Mouse (Mus musculus): ENCODE results near the gene Jmjd1c. TPM values are rescaled to one million over a fixed set of nuclear protein-coding genes. Genes with fewer than 3 reads are reported as not detected.
A peak's percentile ranks its signal among the peaks of the same experiment; 100 is the strongest.

Jmjd1c gene
- total RNA-seq, 2 experiments from 2014 or later: 19.8 to 33.5 TPM

DNA sequence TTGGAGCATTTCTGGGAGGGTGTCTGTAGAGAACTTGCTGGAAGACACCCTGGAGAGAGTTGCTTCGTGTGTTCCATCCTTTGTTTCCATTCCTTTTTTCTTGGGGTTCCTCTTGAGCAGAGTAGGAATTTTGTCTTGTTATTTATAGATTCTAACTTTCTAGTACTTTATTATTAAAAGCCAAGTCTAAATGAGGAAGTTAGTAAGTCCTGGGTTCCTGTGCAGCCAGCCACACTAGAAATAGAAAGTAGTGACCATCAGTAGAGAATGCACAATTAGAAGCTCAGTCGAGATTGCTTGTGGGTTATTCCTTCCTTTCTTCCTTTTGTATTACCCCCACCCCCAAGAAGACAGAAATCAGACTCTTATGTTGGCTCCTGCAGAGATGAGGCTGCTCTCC is 27.8 kb downstream of the Jmjd1c start:
- no peak for ATAC-seq (replicated peaks; ENCODE audit: low FRiP score, poor library complexity, severe bottlenecking)

- ATAC-seq (replicated peaks; ENCODE audit: low FRiP score, poor library complexity, severe bottlenecking): no peak
Measured at GRCm38 (mm10) chr10:67124156-67124555, 28.2 kb downstream of the Jmjd1c start.

GRCm38 (mm10) chr10:67126061-67126858 is 30.3 kb downstream of the Jmjd1c start:
- no peak for ATAC-seq (replicated peaks; ENCODE audit: low FRiP score, poor library complexity, severe bottlenecking)

- ATAC-seq (replicated peaks; ENCODE audit: low FRiP score, poor library complexity, severe bottlenecking): 0 out of 2 replicates have a peak, but pooled peaks have one; percentile 45
Measured at GRCm38 (mm10) chr10:67126859-67127758, 31.2 kb downstream of the Jmjd1c start.

DNA sequence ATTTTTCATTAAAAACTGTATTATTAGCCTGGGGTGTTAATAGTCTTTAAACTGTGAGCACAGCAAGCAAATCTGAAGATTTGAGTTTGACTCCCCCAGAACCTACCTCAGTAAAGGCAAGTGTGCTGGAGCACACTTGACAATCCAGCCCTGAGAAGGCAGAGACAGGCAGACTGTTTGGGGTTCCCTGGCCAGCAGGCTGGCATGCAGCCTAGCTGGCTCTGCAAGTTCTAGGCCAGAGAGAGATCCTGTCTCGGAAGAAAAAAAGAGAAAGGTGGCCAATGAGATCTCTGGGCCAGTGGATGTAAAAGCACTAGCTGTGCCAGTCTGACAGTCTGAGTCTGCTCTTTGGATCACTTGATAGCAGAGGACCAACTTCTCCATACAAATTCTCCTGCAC is 33.6 kb downstream of the Jmjd1c start:
- ATAC-seq (replicated peaks; ENCODE audit: low FRiP score, poor library complexity, severe bottlenecking): no peak

DNA sequence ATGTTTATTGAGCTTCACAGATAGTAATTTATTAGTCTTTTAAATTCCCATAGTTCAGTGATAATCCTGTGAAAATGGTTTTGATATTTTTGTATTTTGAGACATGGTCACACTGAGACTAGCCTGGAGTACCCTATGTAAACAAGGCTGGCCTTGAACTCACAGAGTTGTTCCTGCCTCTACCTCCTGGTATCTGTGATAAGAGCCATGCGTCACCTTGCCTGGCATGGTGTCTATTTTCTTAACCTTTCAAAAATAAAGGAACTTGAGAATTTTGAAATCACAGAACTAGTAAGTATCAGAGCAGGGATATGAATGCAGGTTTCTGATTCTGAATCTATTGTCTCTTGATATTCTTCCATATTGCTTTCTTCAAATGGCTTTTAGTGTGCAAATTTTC is 35.8 kb downstream of the Jmjd1c start:
- no peak for ATAC-seq (replicated peaks; ENCODE audit: low FRiP score, poor library complexity, severe bottlenecking)

- ATAC-seq (replicated peaks; ENCODE audit: low FRiP score, poor library complexity, severe bottlenecking): no peak
Measured at GRCm38 (mm10) chr10:67134322-67134721, 38.4 kb downstream of the Jmjd1c start.

GRCm38 (mm10) chr10:67137437-67137836 is 41.5 kb downstream of the Jmjd1c start:
- ATAC-seq (replicated peaks; ENCODE audit: low FRiP score, poor library complexity, severe bottlenecking): no peak

- ATAC-seq (replicated peaks; ENCODE audit: low FRiP score, poor library complexity, severe bottlenecking): no peak
Measured at GRCm38 (mm10) chr10:67143661-67144060, 47.7 kb downstream of the Jmjd1c start.

DNA sequence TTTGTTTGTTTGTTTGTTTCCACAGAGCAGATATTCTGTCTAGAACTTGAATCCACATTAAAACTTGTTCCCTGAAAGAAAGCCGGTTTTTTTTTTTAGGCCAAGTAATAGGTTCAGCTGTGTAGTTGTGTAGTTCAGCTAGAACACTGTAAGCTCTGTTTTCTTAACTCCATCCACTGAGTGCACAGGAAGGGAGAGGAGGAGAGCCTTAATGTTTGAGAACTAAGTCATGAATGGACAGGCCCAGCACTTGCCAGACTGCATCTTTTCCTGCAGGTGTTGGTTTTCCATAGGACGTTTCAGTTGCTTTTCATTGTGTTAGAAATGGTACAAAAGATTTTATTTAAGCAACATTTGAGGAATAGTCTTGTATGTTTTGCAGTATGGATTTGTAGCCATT is 48.3 kb downstream of the Jmjd1c start:
- ATAC-seq (replicated peaks; ENCODE audit: low FRiP score, poor library complexity, severe bottlenecking): no peak

- no peak for ATAC-seq (replicated peaks; ENCODE audit: low FRiP score, poor library complexity, severe bottlenecking)
Measured at GRCm38 (mm10) chr10:67145623-67146022, 49.7 kb downstream of the Jmjd1c start.

DNA sequence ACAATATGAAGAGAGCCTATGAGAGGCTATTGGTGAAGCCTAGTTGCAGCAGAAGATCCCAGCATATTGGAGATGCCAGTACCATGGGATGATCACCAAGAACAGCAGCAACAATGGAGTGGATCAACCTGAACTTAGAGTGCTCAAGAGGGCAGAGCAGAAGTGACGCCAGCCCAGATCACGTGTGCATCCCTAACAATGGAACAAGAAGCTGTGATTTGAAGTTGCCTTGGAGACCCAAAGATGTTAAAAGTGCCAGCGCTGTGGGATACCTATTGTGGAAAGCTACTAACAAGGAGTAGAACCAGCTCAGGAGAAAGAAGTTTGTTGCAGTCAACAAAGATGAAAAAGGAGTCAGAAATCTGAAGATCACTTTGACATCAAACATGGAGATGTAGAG is 55.8 kb downstream of the Jmjd1c start:
- no peak for ATAC-seq (replicated peaks; ENCODE audit: low FRiP score, poor library complexity, severe bottlenecking)

DNA sequence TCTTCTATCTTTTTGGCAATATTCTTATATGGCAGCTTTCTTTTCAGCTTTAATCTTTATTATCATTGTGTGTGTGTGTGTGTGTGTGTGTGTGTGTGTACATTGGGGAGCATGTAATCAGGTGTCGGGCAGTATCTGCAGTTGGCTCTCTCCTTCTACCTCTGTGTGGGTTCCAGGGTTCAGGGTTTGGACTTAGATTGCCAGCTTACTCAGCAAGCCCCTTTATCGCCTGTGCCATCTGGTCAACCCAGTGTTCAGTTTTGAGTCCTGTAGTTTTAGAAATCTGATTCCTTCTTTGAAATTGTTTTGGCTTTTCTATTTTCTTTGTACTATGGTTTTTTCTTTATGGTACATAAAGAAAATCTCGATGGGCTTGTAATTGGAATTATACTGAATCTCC is 58.7 kb downstream of the Jmjd1c start:
- ATAC-seq (replicated peaks; ENCODE audit: low FRiP score, poor library complexity, severe bottlenecking): no peak

- no peak for ATAC-seq (replicated peaks; ENCODE audit: low FRiP score, poor library complexity, severe bottlenecking)
Measured at GRCm38 (mm10) chr10:67174049-67174448, 78.1 kb downstream of the Jmjd1c start.

GRCm38 (mm10) chr10:67176031-67176430 is 80.1 kb downstream of the Jmjd1c start:
- no peak for ATAC-seq (replicated peaks; ENCODE audit: low FRiP score, poor library complexity, severe bottlenecking)

DNA sequence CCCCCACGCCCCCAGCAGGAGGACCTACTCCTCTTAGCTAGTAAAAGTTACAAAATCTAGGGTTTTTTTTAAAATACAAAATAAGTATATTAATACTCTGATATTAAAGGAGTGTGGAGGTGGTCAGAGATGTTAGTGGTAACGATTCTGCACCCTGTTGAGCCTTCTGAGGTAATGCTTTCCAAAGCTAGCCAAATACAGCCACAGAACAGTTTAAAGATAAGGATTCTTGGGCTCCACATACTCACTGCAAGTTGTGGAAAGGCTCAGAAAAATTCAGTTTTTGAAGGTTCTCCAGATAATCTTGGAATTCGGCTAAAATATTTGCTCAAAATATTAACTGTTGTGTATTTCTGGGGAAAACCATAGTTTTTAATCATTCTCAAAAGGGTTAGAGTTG is 81.0 kb downstream of the Jmjd1c start:
- 0 out of 2 replicates have a peak, but pooled peaks have one; percentile 58 for ATAC-seq (replicated peaks; ENCODE audit: low FRiP score, poor library complexity, severe bottlenecking)

DNA sequence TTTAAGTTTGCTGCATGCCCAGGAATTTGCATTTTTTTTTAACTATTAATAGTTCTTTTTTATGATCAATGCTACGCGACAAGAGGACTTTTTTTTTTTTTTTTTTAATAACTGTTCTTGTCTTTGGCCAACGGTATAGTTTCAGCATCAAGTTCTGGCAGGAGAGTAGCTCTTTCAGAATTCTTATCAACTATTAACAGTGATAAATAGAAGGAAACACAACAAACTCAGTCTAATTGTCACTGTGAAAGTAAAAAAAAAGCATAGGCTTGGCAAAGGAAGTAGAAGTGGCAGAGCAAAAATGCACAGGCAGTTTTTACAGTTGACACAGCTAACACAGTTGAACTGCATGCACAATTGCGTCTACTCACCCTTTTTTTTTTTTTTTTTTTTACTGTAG is 81.5 kb downstream of the Jmjd1c start:
- no peak for ATAC-seq (replicated peaks; ENCODE audit: low FRiP score, poor library complexity, severe bottlenecking)

GRCm38 (mm10) chr10:67180021-67180420 is 84.1 kb downstream of the Jmjd1c start:
- ATAC-seq (replicated peaks; ENCODE audit: low FRiP score, poor library complexity, severe bottlenecking): no peak

DNA sequence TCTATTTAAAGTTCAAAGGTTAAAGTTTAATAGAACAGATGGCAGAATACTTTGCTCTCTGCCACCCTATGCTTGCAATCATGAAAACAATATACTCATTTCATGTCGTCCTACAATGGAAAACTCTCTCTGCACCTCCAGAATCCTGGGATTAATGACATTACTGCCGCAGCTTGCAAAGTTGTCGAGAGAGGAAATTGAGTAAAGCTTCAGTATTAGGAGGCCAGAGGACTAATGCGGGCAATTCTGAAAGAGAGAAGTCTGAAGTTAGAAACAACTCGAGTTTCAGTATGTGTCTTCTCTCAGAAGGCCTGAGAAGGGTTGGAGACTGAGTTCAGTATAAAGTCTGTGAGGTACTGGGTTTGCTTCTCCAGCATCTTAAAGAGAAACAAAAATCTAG is 84.9 kb downstream of the Jmjd1c start:
- no peak for ATAC-seq (replicated peaks; ENCODE audit: low FRiP score, poor library complexity, severe bottlenecking)

GRCm38 (mm10) chr10:67182651-67183050 is 86.7 kb downstream of the Jmjd1c start:
- no peak for ATAC-seq (replicated peaks; ENCODE audit: low FRiP score, poor library complexity, severe bottlenecking)

GRCm38 (mm10) chr10:67183086-67183485 is 87.2 kb downstream of the Jmjd1c start:
- ATAC-seq (replicated peaks; ENCODE audit: low FRiP score, poor library complexity, severe bottlenecking): no peak
